Mouse (Mus musculus): ENCODE results near the gene Uqcc2.

Gene Uqcc2

DNA sequence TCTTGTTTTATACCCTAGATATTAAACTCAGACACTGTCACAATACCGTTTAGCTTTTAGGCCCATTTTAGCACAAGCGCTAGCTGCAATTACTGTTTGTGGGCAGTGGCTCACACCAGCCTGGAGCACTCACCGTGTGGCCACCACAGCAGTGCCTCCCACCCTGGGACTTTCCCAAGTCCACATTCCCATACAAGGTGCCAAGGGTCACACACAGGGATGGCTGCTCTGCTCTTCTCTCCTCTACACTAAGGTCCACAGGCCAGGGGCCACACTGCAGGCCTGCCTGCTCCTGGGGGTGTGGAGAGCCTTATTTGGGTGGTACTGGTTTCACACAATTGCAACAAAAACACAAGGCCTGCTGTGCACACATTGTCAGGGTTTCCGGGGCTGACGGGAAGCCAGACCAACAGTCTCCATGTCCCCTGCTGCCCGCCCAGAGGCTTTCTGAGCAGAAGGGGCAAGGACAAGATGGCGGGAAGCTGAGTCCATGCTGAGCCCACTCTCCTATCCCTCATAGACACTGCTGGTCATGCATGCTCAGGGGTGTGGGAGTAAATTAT lies 9.8 kb downstream of the Uqcc2 start:
- DNase-seq (ENCODE audit: low read depth, low spot score): no peak

DNA sequence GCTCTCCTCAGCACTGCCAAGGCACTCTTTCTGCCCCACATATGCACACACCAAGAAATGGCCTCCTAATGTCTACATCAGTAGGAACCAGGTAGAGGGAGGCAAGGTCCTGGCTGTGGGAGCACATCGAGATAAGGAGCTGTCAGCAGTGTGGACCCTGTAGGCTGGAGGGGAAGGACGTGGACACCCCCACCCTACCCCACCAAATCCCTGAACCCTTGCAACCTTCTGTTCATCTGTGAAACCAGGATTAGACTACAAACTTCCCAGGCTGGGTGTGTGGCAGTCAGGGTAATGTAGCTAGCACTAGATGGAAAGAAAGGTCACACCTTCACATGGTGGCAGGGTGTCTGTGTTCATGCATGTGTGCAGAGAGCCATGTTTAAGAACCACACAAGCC lies 10.6 kb downstream of the Uqcc2 start:
- no peak for DNase-seq (ENCODE audit: low read depth, low spot score)

DNA sequence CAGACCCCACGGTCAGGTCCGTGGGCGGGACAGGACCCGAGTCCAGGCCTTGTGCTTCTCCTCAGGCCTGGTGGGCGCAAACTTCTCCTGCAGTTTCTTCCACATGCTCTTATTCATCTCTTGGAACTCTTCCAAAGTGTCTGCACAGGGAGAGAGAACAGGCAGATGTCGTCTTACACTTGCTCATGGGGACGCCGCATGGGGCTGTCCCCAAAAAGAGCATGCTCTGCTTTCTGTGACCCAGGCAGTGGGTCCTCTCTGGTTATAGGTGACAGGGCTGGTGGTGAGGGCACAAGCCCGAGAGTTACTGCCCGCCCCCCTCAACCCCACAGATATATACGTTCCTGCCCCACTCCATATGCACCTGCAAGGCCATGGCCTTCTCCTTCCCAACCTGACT lies 11.0 kb downstream of the Uqcc2 start:
- DNase-seq (ENCODE audit: low read depth, low spot score): no peak

DNA sequence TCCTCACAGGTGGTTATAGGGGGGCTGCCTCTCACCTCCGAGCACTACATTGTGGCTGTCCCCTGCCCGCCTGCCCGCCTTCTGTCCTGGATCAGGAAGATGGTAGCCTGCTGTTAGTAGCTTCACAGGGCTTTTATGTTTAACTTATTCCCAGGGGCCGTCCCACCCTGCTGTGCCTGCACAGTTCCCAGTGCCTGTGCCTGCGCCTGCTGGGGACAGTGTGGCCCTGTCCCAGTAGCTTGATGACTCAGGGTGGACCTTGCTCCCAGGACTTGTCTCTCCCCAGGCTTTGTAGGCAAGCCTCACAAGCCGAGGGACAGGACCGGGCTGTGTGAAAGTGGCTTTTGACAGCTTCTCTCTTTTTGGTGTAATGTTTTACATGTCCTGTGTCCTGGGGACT lies 11.9 kb downstream of the Uqcc2 start:
- no peak for DNase-seq (ENCODE audit: low read depth, low spot score)

DNA sequence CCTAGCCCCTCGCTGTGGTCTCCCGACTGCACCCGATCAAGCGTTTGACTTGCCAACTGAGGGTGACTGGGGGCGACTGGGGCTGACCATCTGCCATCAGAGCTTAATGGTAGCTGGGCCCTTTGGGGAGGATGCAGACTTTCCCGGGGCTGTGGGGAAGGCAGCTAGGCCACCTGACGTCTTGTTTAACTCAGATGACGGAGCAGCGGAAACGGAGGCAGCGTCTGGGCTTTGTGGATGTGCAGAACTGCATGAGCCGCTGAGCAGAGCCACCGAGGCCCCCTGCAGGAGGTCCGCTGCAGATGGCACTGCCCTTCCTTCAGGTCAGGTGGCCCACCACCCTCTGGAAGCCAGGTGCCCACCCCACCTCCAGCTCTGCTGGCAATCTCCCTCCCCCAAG lies 12.4 kb downstream of the Uqcc2 start:
- no peak for DNase-seq (ENCODE audit: low read depth, low spot score)

DNA sequence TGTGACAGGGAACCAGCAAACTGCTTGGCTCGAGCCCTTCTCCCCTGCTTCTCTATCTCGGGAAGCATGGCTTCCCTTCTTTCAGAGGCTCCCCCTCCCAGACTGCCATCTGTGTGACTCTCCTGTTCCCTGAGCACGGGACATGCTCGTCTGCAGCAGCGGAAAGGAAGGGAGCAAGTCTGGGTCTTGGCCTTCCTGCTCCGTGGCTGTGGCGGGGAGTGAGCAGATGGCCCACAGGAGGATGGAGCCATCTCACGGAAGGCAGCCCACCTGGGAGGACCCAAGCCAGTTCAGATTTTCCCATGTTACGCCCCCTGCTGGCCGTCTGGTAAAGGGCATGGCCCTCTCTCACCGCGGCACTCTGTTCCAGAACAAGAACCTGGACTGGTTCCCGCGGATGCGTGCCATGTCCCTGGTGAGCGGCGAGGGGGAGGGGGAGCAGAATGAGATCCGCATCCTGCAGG lies 13.1 kb downstream of the Uqcc2 start:
- peak; percentile 43 for DNase-seq (ENCODE audit: low read depth, low spot score)

DNA sequence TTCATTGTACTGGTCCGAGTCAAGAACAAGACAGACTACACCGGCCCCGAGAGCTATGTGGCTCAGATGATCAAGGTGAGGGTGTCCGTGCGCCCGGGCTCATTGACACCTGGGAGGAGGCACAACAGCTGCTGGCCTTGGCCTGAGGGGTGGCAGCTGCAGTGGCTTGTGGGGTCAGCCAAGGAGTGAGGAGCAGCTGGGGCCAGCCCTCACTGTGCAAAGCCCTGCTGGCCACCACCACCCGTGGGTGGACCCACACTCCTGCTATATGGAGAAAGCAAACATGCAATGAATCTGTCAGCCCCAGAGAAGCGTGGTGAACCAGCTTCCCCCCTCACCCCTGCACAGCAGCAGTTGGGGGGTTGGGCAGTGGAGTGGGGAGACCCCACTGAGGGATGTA lies 13.8 kb downstream of the Uqcc2 start:
- DNase-seq (ENCODE audit: low read depth, low spot score): no peak

DNA sequence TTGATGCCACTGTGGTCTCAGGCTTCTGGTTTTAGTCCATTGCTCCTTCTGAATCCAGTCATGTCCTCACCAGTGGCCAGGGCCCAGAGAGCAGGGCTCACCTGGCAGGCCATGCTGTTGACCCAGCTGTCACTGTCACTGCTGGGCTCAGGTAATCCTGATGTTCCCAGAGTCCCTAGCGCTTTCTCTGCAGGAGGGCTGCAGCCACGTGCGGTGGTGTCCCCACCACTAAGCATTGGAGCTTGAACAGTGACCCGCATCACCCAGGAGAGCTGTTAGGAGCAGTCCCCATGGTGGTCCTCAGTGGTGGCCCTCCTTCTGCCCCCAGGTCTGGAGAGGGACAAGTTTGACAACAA lies 14.2 kb downstream of the Uqcc2 start:
- DNase-seq (ENCODE audit: low read depth, low spot score): no peak

DNA sequence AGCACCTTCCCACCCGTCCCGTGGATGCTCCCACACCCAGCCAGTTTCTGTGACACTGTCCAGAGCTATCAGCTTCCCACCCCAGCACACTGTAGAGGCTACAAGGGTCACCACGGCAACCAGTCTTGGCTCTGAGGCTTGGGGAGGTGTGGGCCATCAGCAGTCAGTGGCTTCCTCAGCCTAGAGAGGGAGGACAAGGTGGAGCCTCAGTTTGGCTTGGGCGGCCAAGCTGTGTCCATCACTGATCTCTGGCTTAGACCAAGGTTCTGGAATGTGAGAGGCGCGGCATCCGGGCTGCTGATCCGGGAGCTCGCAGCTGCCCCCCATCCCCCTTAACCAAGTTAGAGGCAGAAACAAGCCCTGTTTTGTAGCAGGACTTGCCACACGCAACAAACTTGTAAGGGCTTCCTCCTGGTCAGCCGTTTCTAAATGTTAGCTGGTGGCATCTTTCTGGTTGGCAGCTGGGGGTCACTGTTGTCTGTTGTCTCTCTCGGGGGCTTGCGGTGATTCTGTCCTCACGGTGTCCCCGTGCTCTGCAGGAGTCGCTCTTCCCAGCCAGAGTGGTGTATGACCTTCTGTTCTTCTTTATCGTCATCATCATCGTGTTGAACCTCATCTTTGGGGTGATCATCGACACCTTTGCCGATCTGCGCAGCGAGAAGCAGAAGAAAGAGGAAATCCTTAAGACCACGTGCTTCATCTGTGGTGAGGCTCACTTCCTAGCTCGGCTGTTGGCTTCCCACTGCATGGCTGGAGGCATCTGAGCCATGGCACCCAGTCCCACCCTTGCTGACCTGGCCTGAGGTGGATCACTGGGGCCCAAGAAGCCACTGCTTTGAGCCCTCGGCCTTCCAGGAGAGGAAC lies 14.8 kb downstream of the Uqcc2 start:
- no peak for DNase-seq (ENCODE audit: low read depth, low spot score)

DNA sequence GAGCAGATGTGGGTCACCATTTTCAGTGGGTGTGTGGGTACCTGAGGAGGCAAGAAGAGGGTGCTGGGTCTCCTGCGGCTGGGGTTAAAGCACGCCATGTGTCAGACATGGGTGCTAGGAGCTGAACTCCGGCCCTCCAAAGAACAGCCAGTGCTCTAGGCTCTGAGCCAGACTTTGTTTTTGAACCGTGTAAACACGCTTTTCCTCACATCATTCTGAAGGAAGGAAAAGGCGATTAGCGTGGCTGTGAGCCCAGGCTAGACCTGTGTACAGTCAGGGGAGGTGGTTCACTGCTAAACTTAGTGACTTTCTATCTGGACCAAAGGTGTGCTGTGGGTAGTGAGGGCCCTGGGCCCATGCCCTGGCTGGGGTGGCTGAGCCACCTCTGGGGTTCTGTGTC lies 23.6 kb downstream of the Uqcc2 start:
- DNase-seq (ENCODE audit: low read depth, low spot score): no peak

DNA sequence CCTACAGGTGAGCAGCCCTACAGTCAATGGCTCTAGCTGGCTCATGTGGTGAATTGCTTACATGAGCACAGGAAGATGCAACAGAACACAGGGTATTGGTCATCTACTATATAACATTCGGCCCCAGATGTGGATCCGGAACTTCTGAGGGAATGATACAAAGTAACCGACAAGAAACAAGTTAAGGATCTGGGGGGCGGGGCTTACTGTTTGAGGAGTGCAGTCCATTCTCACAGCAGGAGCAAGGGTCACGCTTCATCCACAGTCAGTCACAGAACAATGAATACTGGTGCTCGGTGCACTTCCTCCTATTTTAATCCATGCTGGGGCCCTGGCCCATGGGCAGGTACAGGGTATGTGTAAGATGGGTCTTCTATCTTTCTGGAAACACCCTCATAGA lies 25.8 kb downstream of the Uqcc2 start:
- no peak for DNase-seq (ENCODE audit: low read depth, low spot score)

DNA sequence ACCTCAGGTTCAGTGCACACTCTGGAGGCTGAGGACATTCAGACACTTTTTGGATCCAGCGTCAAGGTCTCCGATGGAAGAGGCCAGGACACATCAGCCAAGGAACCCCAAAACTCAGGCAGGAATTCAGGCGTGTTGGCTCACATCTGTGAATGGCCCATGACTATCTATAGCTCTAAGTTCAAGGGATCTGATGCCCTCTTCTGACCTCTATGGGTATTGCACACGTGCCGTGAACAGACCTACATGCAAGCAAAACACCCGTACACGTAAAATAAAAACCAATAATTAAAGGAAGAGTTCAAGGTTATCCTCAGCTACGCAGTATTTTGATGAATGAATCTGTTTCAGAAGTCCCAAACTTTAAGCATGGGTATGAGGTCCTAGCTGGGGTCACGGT lies 27.0 kb downstream of the Uqcc2 start:
- DNase-seq (ENCODE audit: low read depth, low spot score): peak; percentile 74

DNA sequence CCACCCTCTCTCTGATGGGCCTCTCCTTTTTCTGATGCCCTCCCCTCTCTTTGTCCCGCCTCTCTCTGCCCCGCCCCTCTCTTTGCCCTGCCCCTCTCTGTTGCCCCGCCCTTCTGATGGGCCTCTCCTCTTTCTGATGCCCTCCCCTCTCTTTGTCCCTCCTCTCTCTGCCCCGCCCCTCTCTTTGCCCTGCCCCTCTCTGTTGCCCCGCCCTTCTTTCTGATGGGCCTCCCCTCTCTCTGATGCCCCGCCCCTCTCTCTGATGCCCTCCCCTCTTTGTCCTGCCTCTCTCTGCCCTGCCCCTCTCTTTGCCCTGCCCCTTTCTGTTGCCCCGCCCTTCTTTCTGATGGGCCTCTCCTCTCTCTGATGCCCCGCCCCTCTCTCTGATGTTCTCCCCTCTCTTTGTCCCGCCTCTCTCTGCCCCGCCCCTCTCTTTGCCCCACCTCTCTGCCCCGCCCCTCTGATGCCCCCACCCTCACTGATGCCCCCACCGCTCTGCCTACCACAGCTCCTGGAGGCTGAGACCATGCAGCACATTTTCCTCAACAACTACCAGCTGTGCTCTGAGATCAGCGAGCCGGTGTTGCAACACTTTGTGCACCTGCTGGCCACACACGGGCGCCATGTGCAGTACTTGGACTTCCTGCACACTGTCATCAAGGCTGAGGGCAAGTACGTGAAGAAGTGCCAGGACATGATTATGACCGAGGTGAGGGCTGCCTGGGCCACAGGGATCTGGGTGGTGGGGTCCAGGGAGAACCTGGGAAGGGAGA lies 27.8 kb downstream of the Uqcc2 start:
- peak; percentile 25 for DNase-seq (ENCODE audit: low read depth, low spot score)

DNA sequence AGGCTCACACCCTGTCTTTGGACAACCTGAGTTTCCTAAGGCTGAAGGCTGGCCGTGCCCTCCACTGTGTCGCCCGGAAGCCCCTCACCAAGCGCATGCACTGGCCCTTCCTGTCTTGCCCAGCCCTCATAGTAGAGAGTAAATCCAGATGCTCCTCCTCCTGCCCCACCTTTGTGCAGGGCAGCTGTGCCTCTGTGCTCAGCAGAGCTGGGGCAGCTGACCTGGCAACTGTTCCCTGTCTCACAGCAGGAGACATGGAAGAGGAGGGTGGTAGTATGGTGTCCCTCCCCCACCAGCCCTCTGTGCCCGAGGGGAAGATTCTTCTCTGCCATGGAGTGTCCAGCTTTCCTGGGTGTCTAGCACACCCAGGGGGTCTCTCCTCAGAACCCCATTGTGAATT lies 32.0 kb downstream of the Uqcc2 start:
- DNase-seq (ENCODE audit: low read depth, low spot score): no peak

DNA sequence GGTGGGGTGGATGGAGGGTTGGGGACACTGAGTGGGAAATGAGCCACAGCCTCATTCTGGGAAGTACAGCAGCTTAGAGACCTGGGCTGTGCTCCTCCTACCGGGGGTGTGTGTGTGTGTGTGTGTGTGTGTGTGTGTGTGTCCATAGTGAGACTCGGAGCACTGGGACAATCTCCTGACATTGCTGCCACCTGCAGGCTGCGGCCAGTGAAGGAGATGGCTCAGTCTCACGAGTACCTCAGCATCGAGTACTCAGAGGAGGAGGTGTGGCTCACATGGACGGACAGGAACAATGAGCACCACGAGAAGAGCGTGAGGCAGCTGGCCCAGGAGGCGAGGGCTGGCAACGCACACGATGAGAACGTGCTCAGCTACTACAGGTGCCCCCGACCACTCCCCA lies 38.0 kb downstream of the Uqcc2 start:
- DNase-seq (ENCODE audit: low read depth, low spot score): peak; percentile 51

DNA sequence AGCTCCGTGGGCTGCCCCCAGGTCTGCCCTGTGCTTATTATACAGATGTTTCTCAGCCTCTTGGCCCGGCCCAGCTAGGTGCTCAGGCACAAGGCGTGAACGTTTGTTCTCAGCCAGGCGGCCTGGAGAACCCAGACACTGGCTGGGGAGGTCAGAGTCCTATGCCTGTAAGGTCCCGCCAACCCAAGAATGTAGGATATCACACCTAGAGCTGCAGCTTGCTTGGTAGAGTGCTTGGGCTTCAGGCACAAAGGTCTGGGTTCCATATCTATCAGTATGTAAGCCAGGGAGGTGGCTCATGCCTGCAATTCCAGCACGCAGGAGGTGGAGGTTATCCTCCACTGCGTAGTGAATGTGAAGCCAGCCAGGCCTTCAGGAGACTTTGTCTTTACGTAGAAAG lies 43.6 kb downstream of the Uqcc2 start:
- no peak for DNase-seq (ENCODE audit: low read depth, low spot score)

DNA sequence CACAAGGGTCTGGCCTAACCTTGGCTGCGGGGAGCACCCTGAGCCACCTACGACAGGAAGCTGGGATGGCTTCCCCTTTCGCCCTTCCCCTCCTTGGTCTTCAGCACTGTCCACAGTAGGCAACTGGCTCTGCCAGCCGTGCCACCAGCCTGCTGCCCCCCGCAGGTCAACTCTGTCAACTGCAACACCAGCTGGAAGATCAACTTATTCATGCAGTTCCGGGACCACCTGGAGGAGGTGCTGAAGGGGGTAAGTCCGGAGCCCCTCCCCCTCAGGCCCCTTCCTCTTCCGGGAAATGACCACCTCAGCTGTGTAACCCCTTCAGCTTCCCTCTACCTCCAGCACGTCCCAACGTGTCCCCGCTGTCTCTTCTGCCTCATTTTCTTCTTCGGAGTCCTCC lies 46.3 kb downstream of the Uqcc2 start:
- DNase-seq (ENCODE audit: low read depth, low spot score): peak; percentile 50

DNA sequence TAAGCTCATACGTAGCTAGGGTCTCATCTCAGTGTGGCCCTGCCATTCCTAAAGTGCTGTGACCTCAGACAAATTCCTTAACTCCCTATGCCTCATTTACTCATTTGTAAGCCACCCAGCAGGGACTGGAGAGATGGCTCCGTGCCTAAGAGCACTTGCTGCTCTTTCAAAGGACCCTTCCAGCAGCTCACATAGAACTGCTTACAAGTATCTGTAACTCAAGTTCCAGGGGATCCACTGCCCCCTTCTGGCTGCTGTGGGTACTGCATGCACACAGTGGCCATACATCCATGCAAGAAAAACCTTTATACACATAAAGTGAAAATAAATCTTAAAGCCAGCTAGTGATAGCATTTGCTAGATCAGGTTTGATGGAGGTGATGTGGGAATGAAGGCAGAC lies 48.0 kb downstream of the Uqcc2 start:
- DNase-seq (ENCODE audit: low read depth, low spot score): peak; percentile 81

DNA sequence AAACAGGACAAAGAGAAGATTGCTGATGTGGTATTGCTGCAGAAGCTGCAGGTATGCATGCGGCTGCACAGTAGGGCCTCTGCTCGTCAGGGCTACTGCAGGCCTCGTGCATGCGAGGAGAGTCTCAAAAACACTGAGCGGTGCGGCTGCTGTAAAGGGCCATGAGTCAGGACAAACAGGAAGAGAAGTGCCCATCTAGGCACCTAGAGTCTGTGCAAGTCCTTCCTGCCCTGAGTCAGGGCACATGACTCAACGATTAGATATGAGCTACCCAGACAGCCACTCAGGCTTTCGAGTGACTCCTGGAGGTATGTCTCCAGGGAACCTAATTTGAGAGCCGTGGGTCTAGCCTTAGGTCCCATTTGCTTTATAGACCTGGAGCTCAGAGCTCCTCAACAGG lies 50.1 kb downstream of the Uqcc2 start:
- DNase-seq (ENCODE audit: low read depth, low spot score): peak; percentile 96

DNA sequence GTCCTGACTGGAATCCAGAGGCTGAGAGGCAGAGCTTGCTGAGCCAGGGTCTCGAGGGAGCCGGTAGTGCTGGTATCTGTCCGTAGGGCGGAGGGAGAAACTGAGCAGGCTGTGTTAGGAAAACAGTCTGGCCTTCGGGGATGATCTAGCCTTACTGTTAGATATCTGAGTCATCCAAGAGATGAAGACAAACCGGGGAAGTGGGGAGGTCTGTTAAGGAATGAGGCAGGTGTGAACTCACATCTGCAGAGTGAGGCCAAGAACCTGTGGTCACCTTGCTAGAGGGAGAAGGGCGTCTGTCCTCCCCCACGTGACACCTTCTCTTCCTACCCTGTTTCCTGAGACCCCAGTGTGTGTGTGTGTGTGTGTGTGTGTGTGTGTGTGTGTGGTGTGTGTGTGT lies 50.9 kb downstream of the Uqcc2 start:
- peak; percentile 79 for DNase-seq (ENCODE audit: low read depth, low spot score)

DNA sequence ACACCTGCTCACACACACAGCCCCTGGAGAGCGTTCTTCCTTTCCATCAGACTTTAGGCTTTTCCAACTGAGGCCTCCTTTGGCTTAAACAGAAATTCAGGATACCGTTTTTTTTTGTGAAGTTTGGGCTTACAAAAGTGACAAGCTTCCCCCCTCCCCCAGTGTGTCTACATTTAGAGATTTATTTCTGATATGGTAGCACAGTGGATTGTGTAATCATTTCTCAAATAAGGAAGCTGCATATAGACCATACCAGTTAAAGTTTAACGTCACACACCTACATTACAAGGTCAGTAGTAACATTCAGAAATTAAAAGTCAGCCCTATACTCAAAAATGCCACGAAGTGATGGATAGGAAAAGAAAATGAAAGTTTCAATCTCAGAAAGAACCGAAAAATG lies 51.8 kb downstream of the Uqcc2 start:
- no peak for DNase-seq (ENCODE audit: low read depth, low spot score)

DNA sequence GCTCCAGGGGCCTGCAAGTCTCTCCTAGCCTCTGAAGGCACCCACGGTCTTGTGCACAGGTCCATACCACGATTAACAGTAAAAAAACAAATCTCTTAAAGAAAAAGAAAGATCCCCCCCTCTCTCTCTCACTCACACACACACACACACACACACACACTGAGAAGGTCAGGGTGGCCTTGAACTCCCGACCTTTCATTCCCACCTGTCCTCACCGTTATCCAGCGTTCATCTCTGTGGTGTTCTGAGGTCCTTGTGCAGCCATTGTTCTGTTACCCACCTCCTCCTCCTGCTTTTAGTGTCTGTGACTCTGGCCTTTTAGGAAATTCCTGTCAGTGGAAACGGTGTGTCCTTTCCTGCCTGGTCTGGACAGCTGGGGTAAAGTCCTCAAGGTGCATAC lies 55.2 kb downstream of the Uqcc2 start:
- no peak for DNase-seq (ENCODE audit: low read depth, low spot score)

DNA sequence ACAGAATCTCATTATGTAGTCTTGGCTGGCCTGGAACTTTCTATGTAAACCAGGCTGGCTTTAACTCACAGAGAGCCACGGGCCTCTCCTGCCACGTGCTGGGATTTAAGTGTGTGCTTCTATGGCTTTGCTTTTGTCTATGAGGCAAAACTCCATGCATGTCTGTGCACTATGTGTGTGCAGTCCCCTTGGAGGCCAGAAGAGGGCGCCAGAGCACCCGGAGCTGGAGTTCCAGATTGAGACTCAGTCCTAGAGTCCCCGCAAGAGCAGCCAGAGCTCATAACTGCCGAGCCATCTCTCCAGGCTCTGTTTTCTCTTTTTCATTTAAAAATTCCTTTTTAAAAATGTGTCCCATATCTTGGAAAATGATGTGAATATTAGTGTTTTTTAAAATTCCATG lies 55.8 kb downstream of the Uqcc2 start:
- peak; percentile 55 for DNase-seq (ENCODE audit: low read depth, low spot score)
